Mouse (Mus musculus) midbrain, postnatal 0 days (tissue): Measurements from ENCODE around the gene Gm28047. TPM values are rescaled to one million over a fixed set of nuclear protein-coding genes. Genes with fewer than 3 reads are reported as not detected.

ENCODE experiments used
- ATAC-seq: fragments of 200-750 bp; cut with Nextera tagmentation; 2 replicates; pipeline ENCODE4 v1.8.0; 2017; ENCODE audit warnings: moderate number of reproducible peaks, mild to moderate bottlenecking, moderate TSS enrichment, moderate library complexity; ENCODE audit not compliant: low FRiP score
- DNase-seq: peaks from one replicate; pipeline ENCODE4 v3.0.0-alpha.2; 2015; ENCODE audit warnings: low spot score
- H3K27ac ChIP-seq: fragments of 300-500 bp; sonication (generic); 2 replicates; pipeline ENCODE4 v1.5.1; 2014; ENCODE audit warnings: low read depth, mild to moderate bottlenecking, low read length, mixed read lengths
- H3K27me3 ChIP-seq: fragments of 300-500 bp; sonication (generic); 2 replicates; pipeline ENCODE4 v1.6.1; 2014; ENCODE audit warnings: low read length, control low read depth, mixed read lengths; ENCODE audit not compliant: insufficient read depth
- H3K36me3 ChIP-seq: fragments of 300-500 bp; sonication (generic); 2 replicates; pipeline ENCODE4 v1.6.1; 2014; ENCODE audit warnings: low read length, control low read depth, mixed read lengths; ENCODE audit not compliant: insufficient read depth
- H3K4me1 ChIP-seq: fragments of 300-500 bp; sonication (generic); 2 replicates; pipeline ENCODE4 v1.6.1; 2014; ENCODE audit warnings: mild to moderate bottlenecking, control low read depth, antibody characterized with exemption, low read length, mixed read lengths; ENCODE audit not compliant: insufficient read depth
- H3K4me2 ChIP-seq: fragments of 300-500 bp; sonication (generic); 2 replicates; pipeline ENCODE4 v1.6.1; 2014; ENCODE audit warnings: low read depth, mild to moderate bottlenecking, low read length, mixed read lengths; ENCODE audit not compliant: poor library complexity, severe bottlenecking
- H3K4me3 ChIP-seq: fragments of 300-500 bp; sonication (generic); 2 replicates; pipeline ENCODE4 v1.5.1; 2014; ENCODE audit warnings: low read depth, mild to moderate bottlenecking, low read length, moderate library complexity
- H3K9ac ChIP-seq: fragments of 300-500 bp; sonication (generic); replicated peaks from 2 replicates; pipeline ENCODE4 v1.6.1; 2014; ENCODE audit warnings: mild to moderate bottlenecking, low read length, moderate library complexity, mixed read lengths; ENCODE audit not compliant: poor library complexity, severe bottlenecking
- H3K9me3 ChIP-seq: fragments of 300-500 bp; sonication (generic); 2 replicates; pipeline ENCODE4 v1.6.1; 2016; ENCODE audit warnings: low read length, control low read depth
- CTCF ChIP-seq: IDR thresholded peaks from 2 replicates; pipeline ENCODE4 v1.5.1; 2016; ENCODE audit warnings: antibody characterized with exemption, mild to moderate bottlenecking
- WGBS: fragments of 180-500 bp; shearing (Covaris S2); extraction: QIAGEN DNeasy Blood & Tissue Kit; methylation state at CpG from one replicate; pipeline ENCODE4 v1.1.7; 2014; 5-methylcytosine and 5-hydroxymethylcytosine counted together
- polyA plus RNA-seq: library from polyadenylated mRNA; unstranded; fragments of >200 nt; fragmentation: Nextera tagmentation; extraction: Ambion mirVana; gene quantifications from 2 replicates; pipeline ENCODE4 v1.2.1, GENCODE M21; 2015
- total RNA-seq: library from RNA; depleted of rRNA; stranded (reverse); fragments of >200 nt; gene quantifications from 2 replicates; pipeline ENCODE4 v1.2.3, GENCODE M21; 2014

The Gm28047 gene
- total and polyA plus RNA-seq, 2 experiments from 2014 or later = not detected

DNA sequence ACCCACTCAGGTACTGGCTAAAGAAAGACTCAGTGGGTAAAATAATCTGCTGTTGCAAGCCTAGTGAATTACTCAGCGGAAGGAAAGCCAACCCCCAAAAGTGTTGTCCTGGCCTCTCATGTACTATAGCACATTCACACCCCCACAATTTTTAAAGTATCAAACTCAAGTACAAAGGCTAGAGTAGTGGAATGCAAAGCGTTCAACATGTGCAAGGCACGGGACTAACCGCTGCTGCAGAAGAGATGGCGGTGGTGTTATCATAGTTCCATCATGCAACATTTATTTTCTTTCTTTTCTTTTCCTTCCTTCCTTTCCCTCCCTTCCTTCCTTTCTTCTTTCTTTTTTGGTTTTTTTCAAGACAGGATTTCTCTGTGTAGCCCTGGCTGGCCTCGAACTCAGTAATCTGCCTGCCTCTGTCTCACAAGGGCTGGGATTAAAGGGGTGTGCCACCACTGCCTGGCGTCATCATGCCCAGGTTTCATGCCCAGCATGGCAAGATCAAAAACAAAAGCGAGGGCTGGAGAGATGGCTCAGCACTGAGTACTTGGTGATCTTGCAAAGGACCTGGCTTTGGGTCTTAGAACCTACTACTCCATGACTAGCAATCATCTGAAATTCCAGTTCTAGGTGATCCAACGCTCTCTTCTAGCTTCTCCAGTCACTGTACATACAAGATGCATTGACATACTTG lies 119.0 kb downstream of the Gm28047 start:
- no peak overlapping the region for H3K9ac ChIP-seq
- H3K27me3 ChIP-seq = no peaks in the 10 kb centered on the region
- ATAC-seq (no peak), DNase-seq (no peak)
- TF ChIP-seq CTCF = no peak
- whole genome bisulfite sequencing = 82% methylated on average over 9 of the region's 9 CpGs
- peaks cover 50% of the 10 kb centered on the region for H3K36me3 ChIP-seq
- no peaks in the 10 kb centered on the region for H3K9me3 ChIP-seq
- H3K4me1 ChIP-seq = no peaks in the 10 kb centered on the region
- no peak overlapping the region for H3K27ac ChIP-seq
- H3K4me3 ChIP-seq = no peak overlapping the region
- no peak overlapping the region for H3K4me2 ChIP-seq

GRCm38 (mm10) chr15:102505073-102505769 lies 119.6 kb downstream of the Gm28047 start:
- Histone ChIP-seq H3K4me3 (no peak overlapping the region), H3K9ac (no peak overlapping the region), H3K4me1 (no peaks in the 10 kb centered on the region), H3K27ac (no peak overlapping the region), H3K36me3 (peaks cover 57% of the 10 kb centered on the region), H3K4me2 (no peak overlapping the region), H3K27me3 (no peaks in the 10 kb centered on the region), H3K9me3 (no peaks in the 10 kb centered on the region)
- DNase-seq (no peak), ATAC-seq (no peak)
- no peak for TF ChIP-seq CTCF
- whole genome bisulfite sequencing = 77% methylated on average over 12 of the region's 12 CpGs

- no peak overlapping the region for H3K9ac ChIP-seq
- no peak for TF ChIP-seq CTCF
- 89% methylated on average over 9 of the region's 9 CpGs for WGBS
- no peaks in the 10 kb centered on the region for H3K27me3 ChIP-seq
- no peak overlapping the region for H3K27ac ChIP-seq
- no peaks in the 10 kb centered on the region for H3K4me1 ChIP-seq
- ATAC-seq = no peak
- H3K4me2 ChIP-seq = no peak overlapping the region
- H3K9me3 ChIP-seq = no peaks in the 10 kb centered on the region
- DNase-seq = no peak
- no peak overlapping the region for H3K4me3 ChIP-seq
- H3K36me3 ChIP-seq = peaks cover 67% of the 10 kb centered on the region
Measured at GRCm38 (mm10) chr15:102503924-102504782, 120.7 kb downstream of the Gm28047 start.

GRCm38 (mm10) chr15:102503447-102503846 lies 121.4 kb downstream of the Gm28047 start, which contains the start of gene Gm10337:
Gm10337 (plus strand) TSS chr15:102503722.
- Histone ChIP-seq H3K4me1 (no peaks in the 10 kb centered on the region), H3K27me3 (no peaks in the 10 kb centered on the region), H3K9ac (no peak within 1 kb of the TSS), H3K27ac (no peak within 1 kb of the TSS), H3K36me3 (peaks cover 69% of the 10 kb centered on the region), H3K9me3 (no peaks in the 10 kb centered on the region), H3K4me3 (no peak within 1 kb of the TSS), H3K4me2 (no peak within 1 kb of the TSS)
- ATAC-seq (no peak), DNase-seq (no peak)
- no peak for TF ChIP-seq CTCF
- WGBS = 100% methylated on average over 1 of the region's 1 CpGs

DNA sequence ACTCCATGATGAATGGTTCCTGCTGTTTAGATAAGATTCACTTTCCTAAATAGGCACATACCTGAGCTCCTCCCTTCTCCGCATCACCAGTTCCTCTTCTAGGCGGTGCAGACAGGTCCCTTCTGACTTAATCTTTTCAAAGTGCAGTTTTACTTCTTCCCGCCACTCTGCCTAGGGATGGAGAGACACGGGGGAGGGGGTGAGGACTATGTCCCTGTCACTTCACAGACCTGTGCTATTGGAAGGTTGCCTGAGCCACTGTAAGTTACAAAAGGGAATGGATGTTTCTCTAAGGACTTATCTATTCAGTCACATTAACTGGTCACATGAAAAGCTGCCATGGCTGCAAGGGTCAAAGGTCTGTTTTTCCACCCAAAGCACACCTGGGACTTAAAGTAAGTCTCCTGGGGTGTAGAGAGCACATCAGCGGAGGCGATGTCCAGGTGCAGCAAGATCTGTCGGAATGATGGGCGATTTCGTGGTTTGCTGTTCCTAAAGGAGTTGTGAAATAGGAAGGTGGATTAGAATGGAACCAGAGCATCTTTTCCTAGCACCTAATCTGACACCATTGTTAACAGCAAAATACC lies 122.5 kb downstream of the Gm28047 start:
- no peak for DNase-seq
- 69% methylated on average over 9 of the region's 9 CpGs for WGBS
- no peak overlapping the region for H3K4me3 ChIP-seq
- TF ChIP-seq CTCF = no peak
- no peak overlapping the region for H3K4me2 ChIP-seq
- no peak overlapping the region for H3K27ac ChIP-seq
- H3K36me3 ChIP-seq = peaks cover 65% of the 10 kb centered on the region
- ATAC-seq = no peak
- H3K9ac ChIP-seq = no peak overlapping the region
- H3K4me1 ChIP-seq = no peaks in the 10 kb centered on the region
- no peaks in the 10 kb centered on the region for H3K9me3 ChIP-seq
- no peaks in the 10 kb centered on the region for H3K27me3 ChIP-seq
